8 mouse cellular contexts compared by ENCODE assay signal in genomic region chr6:67169873-67170673, GRCm38 (mm10).
DNase-seq lines count a peak whose midpoint lies in the region; ATAC-seq and TF ChIP-seq lines count a peak whose summit lies in the region.

No protein-coding gene starts in this region.

- 0 out of 2 replicates have a peak overlapping the region, but pooled peaks have one; percentile 18 for H3K4me3 ChIP-seq in liver, embryonic 12.5 days
- peak overlapping the region; percentile 17; the same call in 1 of the 2 replicates for H3K4me3 ChIP-seq in stomach, postnatal 0 days (ENCODE audit: low read depth, low read length)

- TF ChIP-seq EP300 in stomach, postnatal 0 days (optimal IDR thresholded peaks at IDR 0.05): no peak

- TF ChIP-seq CTCF in stomach, postnatal 0 days (IDR thresholded peaks at IDR 0.05; ENCODE audit: low read depth): peak; percentile 91

- no peaks in the 10 kb centered on the region for H3K27me3 ChIP-seq in liver, embryonic 12.5 days (replicated peaks)
- no peaks in the 10 kb centered on the region for H3K27me3 ChIP-seq in stomach, postnatal 0 days (ENCODE audit: control insufficient read depth, insufficient read depth, low read length)

- peak; percentile 80 for ATAC-seq in liver, embryonic 12.5 days
- peak; percentile 65 for ATAC-seq in monocyte, adult 5-6 weeks (replicated peaks; ENCODE audit: insufficient number of reproducible peaks, low FRiP score, low TSS enrichment, poor library complexity, severe bottlenecking)
- ATAC-seq in stomach, postnatal 0 days (ENCODE audit: low FRiP score, low TSS enrichment): peak; percentile 94

- 0 out of 2 replicates have a peak overlapping the region, but pooled peaks have one; percentile 13 for H3K27ac ChIP-seq in liver, embryonic 12.5 days
- peak overlapping the region; percentile 45 for H3K27ac ChIP-seq in stomach, postnatal 0 days (replicated peaks)

- DNase-seq in B cell, adult 2 months: peak; percentile 52 to 57
- DNase-seq in adipocyte (ENCODE audit: low spot score): peak; percentile 72
- peak; percentile 59 for DNase-seq in embryo, embryonic 9.5 days (ENCODE audit: extremely low spot score)
- DNase-seq in heart, adult 8-10 months (ENCODE audit: low spot score): peak; percentile 64
- DNase-seq in kidney, adult 18-20 months: peak; percentile 61
- peak; percentile 82 for DNase-seq in stomach, postnatal 0 days (ENCODE audit: low spot score)

- H3K9me3 ChIP-seq in liver, embryonic 12.5 days (replicated peaks): no peaks in the 10 kb centered on the region
- no peaks in the 10 kb centered on the region for H3K9me3 ChIP-seq in stomach, postnatal 0 days (ENCODE audit: control insufficient read depth, low read length)

- H3K9ac ChIP-seq in liver, embryonic 12.5 days: no peak overlapping the region
- H3K9ac ChIP-seq in stomach, postnatal 0 days (ENCODE audit: low read length): 0 out of 2 replicates have a peak overlapping the region, but pooled peaks have one; percentile 1

- H3K4me2 ChIP-seq in liver, embryonic 12.5 days: peak overlapping the region; percentile 33
- peak overlapping the region; percentile 40 for H3K4me2 ChIP-seq in stomach, postnatal 0 days (replicated peaks; ENCODE audit: low read depth)

- no peaks in the 10 kb centered on the region for H3K36me3 ChIP-seq in liver, embryonic 12.5 days
- no peaks in the 10 kb centered on the region for H3K36me3 ChIP-seq in stomach, postnatal 0 days (ENCODE audit: control insufficient read depth, insufficient read depth, low read length)

- 44% methylated on average over 13 of the region's 13 CpGs for WGBS in liver, embryonic 12.5 days (ENCODE audit: insufficient replicate concordance)
- WGBS in stomach, postnatal 0 days: 36% methylated on average over 13 of the region's 13 CpGs

- H3K4me1 ChIP-seq in liver, embryonic 12.5 days: peaks cover 38% of the 10 kb centered on the region
- no peaks in the 10 kb centered on the region for H3K4me1 ChIP-seq in stomach, postnatal 0 days (replicated peaks; ENCODE audit: control insufficient read depth, insufficient read depth)

Comparison
In these comparisons a context has a peak if more than half of its experiments do, and no peak if none do; other contexts are left out.
1. Peak in every context shown above with its lines: DNase-seq, ATAC-seq, H3K4me3 ChIP-seq and H3K27ac ChIP-seq.